Mouse (Mus musculus) E14TG2a.4 (cell line): Measurements from ENCODE around the gene Dnajc15.

Source experiments
- CTCF ChIP-seq: conservative IDR thresholded peaks from 2 replicates; pipeline ENCODE4 v1.5.1; 2014; ENCODE audit warnings: low read length
- NANOG ChIP-seq: IDR thresholded peaks from 2 replicates; pipeline ENCODE4 v1.6.1; 2014; ENCODE audit warnings: borderline replicate concordance, low read length, mixed read lengths

DNA sequence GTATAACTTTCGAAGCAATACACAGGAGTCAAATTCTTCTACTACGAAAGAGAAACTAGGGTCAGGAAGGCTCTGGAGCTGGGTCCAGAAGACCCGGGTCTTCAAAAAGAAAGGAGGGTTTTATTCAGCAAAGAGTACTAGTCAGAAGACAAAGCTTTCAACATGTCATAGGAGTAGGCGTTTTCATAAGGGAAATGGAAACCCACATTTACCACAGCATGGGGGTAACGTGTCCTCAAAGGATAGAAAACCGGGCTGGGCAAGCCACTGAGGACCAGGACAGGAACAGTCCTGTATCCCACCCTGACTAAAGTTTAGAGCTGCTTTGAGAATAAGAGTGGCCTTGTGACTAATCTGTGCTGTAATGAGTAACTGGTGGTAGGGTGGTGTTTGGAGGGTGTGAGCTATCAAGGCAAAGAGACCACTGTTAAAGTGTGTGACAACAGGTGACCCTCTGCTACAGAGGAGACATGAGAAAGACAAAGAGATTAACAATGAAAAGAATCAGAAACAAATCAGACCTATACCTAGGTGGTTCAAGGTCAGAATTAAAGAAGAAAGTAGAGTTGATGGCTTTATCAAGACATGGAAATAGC, 3.4 kb downstream of the Dnajc15 start:
- TF ChIP-seq CTCF = no peak
- no peak for TF ChIP-seq NANOG
